Mouse (Mus musculus) embryonic fibroblast, embryonic 13.5 days (primary cell): ENCODE measurements around the gene Zfp398.

Experiments
- CTCF ChIP-seq: IDR thresholded peaks from 2 replicates; pipeline ENCODE4 v1.5.1; 2011; ENCODE audit warnings: mild to moderate bottlenecking, control low read depth, low read length, moderate library complexity, borderline replicate concordance; ENCODE audit not compliant: insufficient read depth
- POLR2A ChIP-seq: IDR thresholded peaks from 2 replicates; pipeline ENCODE4 v1.6.1; 2011; ENCODE audit warnings: low read depth, mild to moderate bottlenecking, control low read depth, low read length, moderate library complexity

- TF ChIP-seq CTCF: no peak
- no peak for TF ChIP-seq POLR2A
Measured at GRCm38 (mm10) chr6:47827462-47827861, 8.0 kb upstream of the Zfp398 start.
